Mouse (Mus musculus): ENCODE data around the gene Ctu1.

GRCm38 (mm10) chr7:43622927-43623326 lies 48.9 kb upstream of the Ctu1 start:
- TF ChIP-seq EP300 (IDR thresholded peaks at IDR 0.05; ENCODE audit: low read depth) (no peak), CTCF (IDR thresholded peaks at IDR 0.05; ENCODE audit: low read depth) (no peak)
